Mouse (Mus musculus) forebrain, embryonic 16.5 days (tissue): ENCODE results near the gene Zfp719. TPM values are rescaled to one million over a fixed set of nuclear protein-coding genes. Genes with fewer than 3 reads are reported as not detected.

ENCODE experiments used
- ATAC-seq: fragments of 200-750 bp; cut with Nextera tagmentation; 2 replicates; pipeline ENCODE4 v1.8.0; 2017; ENCODE audit warnings: mild to moderate bottlenecking, moderate library complexity
- H3K27ac ChIP-seq: fragments of 300-500 bp; sonication (generic); 2 replicates; pipeline ENCODE4 v1.5.1; 2014; ENCODE audit warnings: low read length, control low read depth
- H3K27me3 ChIP-seq: fragments of 300-500 bp; sonication (generic); replicated peaks from 2 replicates; pipeline ENCODE4 v1.6.1; 2014; ENCODE audit warnings: low read length; ENCODE audit not compliant: control insufficient read depth, insufficient read depth
- H3K36me3 ChIP-seq: fragments of 300-500 bp; sonication (generic); 2 replicates; pipeline ENCODE4 v1.6.1; 2014; ENCODE audit not compliant: control insufficient read depth, insufficient read depth
- H3K4me1 ChIP-seq: fragments of 300-500 bp; sonication (generic); replicated peaks from 2 replicates; pipeline ENCODE4 v1.6.1; 2014; ENCODE audit warnings: low read length; ENCODE audit not compliant: control insufficient read depth, insufficient read depth
- H3K4me2 ChIP-seq: fragments of 300-500 bp; sonication (generic); 2 replicates; pipeline ENCODE4 v1.6.1; 2014; ENCODE audit warnings: mild to moderate bottlenecking, low read length, control low read depth
- H3K4me3 ChIP-seq: fragments of 300-500 bp; sonication (generic); replicated peaks from 2 replicates; pipeline ENCODE4 v1.5.1; 2014; ENCODE audit warnings: mild to moderate bottlenecking, low read length, control low read depth
- H3K9ac ChIP-seq: fragments of 300-500 bp; sonication (generic); replicated peaks from 2 replicates; pipeline ENCODE4 v1.6.1; 2014; ENCODE audit warnings: low read depth, low read length, control low read depth
- H3K9me3 ChIP-seq: fragments of 300-500 bp; sonication (generic); 2 replicates; pipeline ENCODE4 v1.6.1; 2016; ENCODE audit warnings: low read length; ENCODE audit not compliant: control insufficient read depth
- WGBS: fragments of 180-500 bp; shearing (Covaris S2); extraction: QIAGEN DNeasy Blood & Tissue Kit; methylation state at CpG from one replicate; pipeline ENCODE4 v1.1.7; 2014; 5-methylcytosine and 5-hydroxymethylcytosine counted together
- polyA plus RNA-seq: library from polyadenylated mRNA; unstranded; fragments of >200 nt; fragmentation: Nextera tagmentation; extraction: Ambion mirVana; gene quantifications from 2 replicates; pipeline ENCODE4 v1.2.1, GENCODE M21; 2015

Zfp719 gene
- polyA plus RNA-seq, 1 experiment from 2014 or later = 18.5 TPM

- Histone ChIP-seq H3K27ac (no peak overlapping the region), H3K4me2 (no peak overlapping the region), H3K36me3 (no peaks in the 10 kb centered on the region), H3K9me3 (no peaks in the 10 kb centered on the region), H3K4me3 (no peak overlapping the region), H3K4me1 (no peaks in the 10 kb centered on the region), H3K9ac (no peak overlapping the region), H3K27me3 (no peaks in the 10 kb centered on the region)
- 81% methylated on average over 8 of the region's 8 CpGs for WGBS
- ATAC-seq = no peak
Observed at GRCm38 (mm10) chr7:43625794-43626422, 46.5 kb downstream of the Zfp719 start.

- Histone ChIP-seq H3K36me3 (no peaks in the 10 kb centered on the region), H3K4me2 (no peak overlapping the region), H3K9me3 (no peaks in the 10 kb centered on the region), H3K9ac (no peak overlapping the region), H3K4me1 (no peaks in the 10 kb centered on the region), H3K27me3 (no peaks in the 10 kb centered on the region), H3K4me3 (no peak overlapping the region), H3K27ac (no peak overlapping the region)
- no peak for ATAC-seq
- 83% methylated on average over 4 of the region's 4 CpGs for WGBS
Observed at GRCm38 (mm10) chr7:43633940-43634339, 54.5 kb downstream of the Zfp719 start.

GRCm38 (mm10) chr7:43634500-43634899, 55.1 kb downstream of the Zfp719 start, which contains the start of gene Ceacam18:
Gene Ceacam18 (plus strand): TSS chr7:43634707.
- Histone ChIP-seq H3K9ac (no peak within 1 kb of the TSS), H3K4me3 (no peak within 1 kb of the TSS), H3K36me3 (no peaks in the 10 kb centered on the region), H3K4me1 (no peaks in the 10 kb centered on the region), H3K27ac (no peak within 1 kb of the TSS), H3K9me3 (no peaks in the 10 kb centered on the region), H3K27me3 (no peaks in the 10 kb centered on the region), H3K4me2 (no peak within 1 kb of the TSS)
- 72% methylated on average over 6 of the region's 6 CpGs for WGBS
- no peak for ATAC-seq

- no peaks in the 10 kb centered on the region for H3K9me3 ChIP-seq
- 51% methylated on average over 2 of the region's 2 CpGs for WGBS
- no peaks in the 10 kb centered on the region for H3K4me1 ChIP-seq
- no peaks in the 10 kb centered on the region for H3K27me3 ChIP-seq
- H3K27ac ChIP-seq = no peak overlapping the region
- H3K4me3 ChIP-seq = no peak overlapping the region
- no peak for ATAC-seq
- no peak overlapping the region for H3K4me2 ChIP-seq
- no peak overlapping the region for H3K9ac ChIP-seq
- H3K36me3 ChIP-seq = no peaks in the 10 kb centered on the region
Observed at GRCm38 (mm10) chr7:43636194-43636593, 56.8 kb downstream of the Zfp719 start.

GRCm38 (mm10) chr7:43637118-43637517, 57.7 kb downstream of the Zfp719 start:
- H3K36me3 ChIP-seq = no peaks in the 10 kb centered on the region
- no peak overlapping the region for H3K4me3 ChIP-seq
- no peaks in the 10 kb centered on the region for H3K4me1 ChIP-seq
- 67% methylated on average over 1 of the region's 1 CpGs for WGBS
- no peaks in the 10 kb centered on the region for H3K9me3 ChIP-seq
- H3K27me3 ChIP-seq = no peaks in the 10 kb centered on the region
- H3K9ac ChIP-seq = no peak overlapping the region
- no peak overlapping the region for H3K4me2 ChIP-seq
- ATAC-seq = no peak
- H3K27ac ChIP-seq = no peak overlapping the region

- no peak overlapping the region for H3K9ac ChIP-seq
- H3K9me3 ChIP-seq = no peaks in the 10 kb centered on the region
- no peaks in the 10 kb centered on the region for H3K27me3 ChIP-seq
- H3K4me3 ChIP-seq = no peak overlapping the region
- 83% methylated on average over 5 of the region's 5 CpGs for WGBS
- H3K27ac ChIP-seq = no peak overlapping the region
- H3K4me2 ChIP-seq = no peak overlapping the region
- H3K36me3 ChIP-seq = no peaks in the 10 kb centered on the region
- ATAC-seq = no peak
- H3K4me1 ChIP-seq = no peaks in the 10 kb centered on the region
Observed at GRCm38 (mm10) chr7:43642587-43642986, 63.2 kb downstream of the Zfp719 start.

Other genes with a start within 250 kb of the Zfp719 start
- gene Siglecf, start 228.3 kb upstream of the Zfp719 start, polyA plus RNA-seq = 0.22 TPM in 1 of 2 replicates, not detected in the other
- not detected in 2 replicates for gene Siglecg, start 171.4 kb upstream of the Zfp719 start, polyA plus RNA-seq
- gene Lim2, start 151.9 kb upstream of the Zfp719 start, polyA plus RNA-seq = not detected in 2 replicates
- not detected in 2 replicates for gene Nkg7, start 142.5 kb upstream of the Zfp719 start, polyA plus RNA-seq
- not detected in 2 replicates for gene Cldnd2, start 138.8 kb upstream of the Zfp719 start, polyA plus RNA-seq
- 123 and 127 TPM in 2 replicates for gene Etfb, start 135.5 kb upstream of the Zfp719 start, polyA plus RNA-seq
- gene Gm45233, start 135.5 kb upstream of the Zfp719 start, polyA plus RNA-seq = 0.42 TPM in 1 of 2 replicates, not detected in the other
- 5.5 and 7.3 TPM in 2 replicates for gene Vsig10l, start 116.5 kb upstream of the Zfp719 start, polyA plus RNA-seq
- 4.3 and 4.5 TPM in 2 replicates for gene Iglon5, start 89.5 kb upstream of the Zfp719 start, polyA plus RNA-seq
- not detected in 2 replicates for gene 4931406B18Rik, start 73.7 kb upstream of the Zfp719 start, polyA plus RNA-seq
- 0.92 and 1.9 TPM in 2 replicates for gene Cd33, start 35.2 kb upstream of the Zfp719 start, polyA plus RNA-seq
- gene Zfp658, start 17.4 kb upstream of the Zfp719 start, polyA plus RNA-seq = 12.5 TPM in 2 replicates
- gene Zfp819, start 27.6 kb downstream of the Zfp719 start, polyA plus RNA-seq = 0.23 and 0.26 TPM in 2 replicates
- gene Ceacam18, start 55.1 kb downstream of the Zfp719 start, polyA plus RNA-seq = not detected in 2 replicates
- 0.12 and 0.29 TPM in 2 replicates for gene Siglece, start 80.6 kb downstream of the Zfp719 start, polyA plus RNA-seq
- 29.3 and 31.9 TPM in 2 replicates for gene Ctu1, start 92.4 kb downstream of the Zfp719 start, polyA plus RNA-seq
- gene Klk14, start 110.8 kb downstream of the Zfp719 start, polyA plus RNA-seq = not detected in 2 replicates
- gene Klk13, start 133.0 kb downstream of the Zfp719 start, polyA plus RNA-seq = not detected in 2 replicates
- not detected in 2 replicates for gene Klk12, start 189.3 kb downstream of the Zfp719 start, polyA plus RNA-seq
- not detected in 2 replicates for gene Klk11, start 195.0 kb downstream of the Zfp719 start, polyA plus RNA-seq
- 0.35 TPM in 2 replicates for gene Klk10, start 201.4 kb downstream of the Zfp719 start, polyA plus RNA-seq
- gene Klk9, start 212.3 kb downstream of the Zfp719 start, polyA plus RNA-seq = 0.23 TPM in 1 of 2 replicates, not detected in the other
- gene Klk8, start 218.0 kb downstream of the Zfp719 start, polyA plus RNA-seq = 5.8 and 6.8 TPM in 2 replicates
- gene Klk7, start 231.7 kb downstream of the Zfp719 start, polyA plus RNA-seq = not detected in 2 replicates
- not detected in 2 replicates for gene Klk6, start 244.9 kb downstream of the Zfp719 start, polyA plus RNA-seq